Mouse (Mus musculus) embryonic facial prominence, embryonic 11.5 days (tissue): ENCODE measurements at regions not wholly inside any gene's neighbourhood (a gene's known extent, or its start where the extent isn't known, plus 50 kb on each side); places are given as distances from the start of the nearest gene placed in this dataset.
A peak's percentile ranks its signal among the peaks of the same experiment; 100 is the strongest.

Source experiments
- ATAC-seq: fragments of 200-750 bp; cut with Nextera tagmentation; replicated peaks from 2 replicates; pipeline ENCODE4 v1.8.0; 2017; ENCODE audit warnings: low read depth; ENCODE audit not compliant: insufficient number of reproducible peaks, low FRiP score, low TSS enrichment
- DNase-seq: peaks from one replicate; pipeline ENCODE4 v3.0.0-alpha.2; 2015; ENCODE audit warnings: low spot score
- H3K27ac ChIP-seq: fragments of 300-500 bp; sonication (generic); replicated peaks from 2 replicates; pipeline ENCODE4 v1.5.1; 2014; ENCODE audit warnings: mild to moderate bottlenecking, low read depth, low read length, control low read depth
- H3K27me3 ChIP-seq: fragments of 300-500 bp; sonication (generic); 2 replicates; pipeline ENCODE4 v1.6.1; 2014; ENCODE audit warnings: mild to moderate bottlenecking, low read length, moderate library complexity, mixed read lengths; ENCODE audit not compliant: control insufficient read depth, insufficient read depth
- H3K36me3 ChIP-seq: fragments of 300-500 bp; sonication (generic); replicated peaks from 2 replicates; pipeline ENCODE4 v1.6.1; 2014; ENCODE audit warnings: low read depth, mild to moderate bottlenecking, low read length, moderate library complexity, mixed read lengths; ENCODE audit not compliant: control insufficient read depth, insufficient read depth
- H3K4me1 ChIP-seq: fragments of 300-500 bp; sonication (generic); 2 replicates; pipeline ENCODE4 v1.6.1; 2014; ENCODE audit warnings: low read length, mixed read lengths; ENCODE audit not compliant: control insufficient read depth, insufficient read depth
- H3K4me2 ChIP-seq: fragments of 300-500 bp; sonication (generic); 2 replicates; pipeline ENCODE4 v1.6.1; 2014; ENCODE audit warnings: low read depth, mild to moderate bottlenecking, control low read depth, low read length, moderate library complexity
- H3K4me3 ChIP-seq: fragments of 300-500 bp; sonication (generic); 2 replicates; pipeline ENCODE4 v1.5.1; 2014; ENCODE audit warnings: low read depth, low read length, control low read depth
- H3K9ac ChIP-seq: fragments of 300-500 bp; sonication (generic); replicated peaks from 2 replicates; pipeline ENCODE4 v1.6.1; 2014; ENCODE audit warnings: mild to moderate bottlenecking, control low read depth, low read length
- H3K9me3 ChIP-seq: fragments of 300-500 bp; sonication (generic); replicated peaks from 2 replicates; pipeline ENCODE4 v1.6.1; 2016; ENCODE audit warnings: mild to moderate bottlenecking, low read length, inconsistent platforms, mixed read lengths; ENCODE audit not compliant: control insufficient read depth
- WGBS: fragments of 180-500 bp; shearing (Covaris S2); extraction: QIAGEN DNeasy Blood & Tissue Kit; methylation state at CpG from one replicate; pipeline ENCODE4 v1.1.7; 2014; 5-methylcytosine and 5-hydroxymethylcytosine counted together

- Histone ChIP-seq H3K36me3 (no peaks in the 10 kb centered on the region), H3K9me3 (no peaks in the 10 kb centered on the region), H3K4me3 (no peak overlapping the region), H3K4me2 (no peak overlapping the region), H3K27ac (no peak overlapping the region), H3K9ac (no peak overlapping the region), H3K27me3 (no peaks in the 10 kb centered on the region), H3K4me1 (no peaks in the 10 kb centered on the region)
- DNase-seq = peak; percentile 41
- peak; percentile 65; the same call in 1 of the 2 replicates for ATAC-seq
These were observed 950.1 kb downstream of the Otol1 start for GRCm38 (mm10) chr3:70957470-70957869.

DNA sequence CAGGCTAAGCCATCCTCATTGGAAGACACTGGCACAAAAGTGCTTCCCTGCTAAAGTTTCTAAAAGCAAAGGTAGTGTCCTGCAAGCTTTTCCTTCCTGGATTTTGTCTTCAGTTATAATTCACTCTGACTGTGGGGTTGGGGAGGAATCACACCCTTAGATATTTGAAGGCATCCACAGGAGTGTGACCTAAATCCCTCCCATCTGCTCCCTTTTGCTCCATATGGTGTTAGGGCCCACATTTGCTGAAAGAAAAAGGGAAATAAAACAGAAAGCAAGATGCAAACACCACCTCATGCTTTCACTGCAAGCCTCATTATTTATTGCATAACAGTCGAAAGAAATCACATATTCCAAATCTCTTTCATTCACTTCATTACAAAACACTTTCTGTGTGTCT is 955.1 kb downstream of the Otol1 start:
- Histone ChIP-seq H3K4me2 (no peak overlapping the region), H3K9ac (no peak overlapping the region), H3K36me3 (no peaks in the 10 kb centered on the region), H3K27ac (no peak overlapping the region), H3K4me3 (no peak overlapping the region), H3K27me3 (no peaks in the 10 kb centered on the region), H3K9me3 (no peaks in the 10 kb centered on the region), H3K4me1 (no peaks in the 10 kb centered on the region)
- DNase-seq (no peak), ATAC-seq (no peak)
- WGBS = 88% methylated on average over 1 of the region's 1 CpGs

DNA sequence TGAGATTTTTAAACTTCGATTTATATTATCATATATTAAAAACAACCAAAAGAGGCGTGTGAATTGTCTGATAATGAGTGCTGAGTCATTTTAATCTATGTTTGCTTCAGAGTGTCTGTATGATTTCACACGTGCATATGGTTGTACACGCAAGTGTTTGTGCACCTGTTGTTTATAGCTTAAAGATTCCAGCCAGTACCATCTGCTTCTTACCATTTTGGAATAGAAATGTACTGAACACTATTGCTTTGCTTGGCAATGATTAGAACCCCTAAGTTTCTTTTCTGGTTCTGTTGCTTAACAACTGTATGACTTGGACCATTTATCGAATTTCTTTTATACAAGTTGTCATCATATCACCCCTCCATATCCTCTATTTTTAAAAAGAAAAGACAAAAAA is 969.5 kb downstream of the Otol1 start:
- DNase-seq (no peak), ATAC-seq (no peak)
- Histone ChIP-seq H3K27me3 (no peaks in the 10 kb centered on the region), H3K27ac (no peak overlapping the region), H3K36me3 (no peaks in the 10 kb centered on the region), H3K4me1 (no peaks in the 10 kb centered on the region), H3K9me3 (no peaks in the 10 kb centered on the region), H3K4me2 (no peak overlapping the region), H3K9ac (no peak overlapping the region), H3K4me3 (no peak overlapping the region)
- 87% methylated on average over 5 of the region's 5 CpGs for WGBS

- Histone ChIP-seq H3K4me2 (no peak overlapping the region), H3K4me3 (no peak overlapping the region)
- whole genome bisulfite sequencing = 69% methylated on average over 1 of the region's 1 CpGs
These were observed 983.5 kb downstream of the Otol1 start for GRCm38 (mm10) chr3:70990916-70991315.

GRCm38 (mm10) chr3:71003052-71003451 is 995.6 kb downstream of the Otol1 start:
- no peaks in the 10 kb centered on the region for H3K36me3 ChIP-seq
- H3K4me1 ChIP-seq = no peaks in the 10 kb centered on the region
- no peak overlapping the region for H3K4me3 ChIP-seq
- no peaks in the 10 kb centered on the region for H3K27me3 ChIP-seq
- no peak for ATAC-seq
- 80% methylated on average over 6 of the region's 6 CpGs for WGBS
- H3K4me2 ChIP-seq = no peak overlapping the region
- H3K9ac ChIP-seq = no peak overlapping the region
- no peaks in the 10 kb centered on the region for H3K9me3 ChIP-seq
- H3K27ac ChIP-seq = no peak overlapping the region
- no peak for DNase-seq

More at GRCm38 (mm10) chr3:70990916-70991315, 983.5 kb downstream of the Otol1 start:
- Histone ChIP-seq H3K9me3 (no peaks in the 10 kb centered on the region), H3K27ac (no peak overlapping the region), H3K4me1 (no peaks in the 10 kb centered on the region), H3K36me3 (no peaks in the 10 kb centered on the region), H3K27me3 (no peaks in the 10 kb centered on the region), H3K9ac (no peak overlapping the region)
- DNase-seq (no peak), ATAC-seq (no peak)
